Comparison of ENCODE assay signal across 18 mouse cellular contexts in the genomic region with DNA sequence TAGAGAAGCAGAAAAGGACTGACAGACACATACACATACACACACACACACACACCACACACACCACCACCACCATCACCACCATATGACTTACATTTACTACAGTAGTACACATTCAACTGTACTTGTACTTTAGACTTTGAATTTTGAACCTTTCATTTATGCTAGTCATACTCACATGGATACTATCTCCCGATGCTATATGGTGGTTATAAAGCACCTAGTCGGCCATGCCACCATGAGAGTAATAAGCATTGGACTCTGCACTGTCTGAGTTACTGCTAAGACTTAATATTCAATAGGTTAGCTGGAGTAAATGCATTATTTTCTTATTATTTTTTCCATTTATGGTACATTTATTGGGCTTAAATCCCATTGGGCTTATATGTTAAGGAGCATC.
DNase-seq lines count a peak whose midpoint lies in the region; ATAC-seq and TF ChIP-seq lines count a peak whose summit lies in the region.
"Had no signal": no experiment of that assay in that cellular context is flagged by ENCODE, and none has a peak within 500 bp of the region (broad histone marks: within the 10 kb centered on the region; RNA-seq: fewer than 3 reads in every experiment).

No protein-coding gene starts in this region.

- no peak for TF ChIP-seq CTCF in stomach, postnatal 0 days (IDR thresholded peaks at IDR 0.05; ENCODE audit: low read depth)

- H3K36me3 ChIP-seq in hindbrain, embryonic 12.5 days, result no peaks in the 10 kb centered on the region
- H3K36me3 ChIP-seq in hindbrain, embryonic 16.5 days (ENCODE audit: control insufficient read depth, insufficient read depth, low read length), result no peaks in the 10 kb centered on the region
- no peaks in the 10 kb centered on the region for H3K36me3 ChIP-seq in stomach, embryonic 16.5 days (ENCODE audit: control insufficient read depth, insufficient read depth, low read length)
- H3K36me3 ChIP-seq in stomach, postnatal 0 days (ENCODE audit: control insufficient read depth, insufficient read depth, low read length), result no peaks in the 10 kb centered on the region
- H3K36me3 ChIP-seq: heart, embryonic 10.5 days had no signal

- H3K27me3 ChIP-seq in hindbrain, embryonic 12.5 days, result no peaks in the 10 kb centered on the region
- no peaks in the 10 kb centered on the region for H3K27me3 ChIP-seq in hindbrain, embryonic 16.5 days (replicated peaks; ENCODE audit: control insufficient read depth, insufficient read depth, low read length)
- H3K27me3 ChIP-seq in stomach, embryonic 16.5 days (ENCODE audit: control insufficient read depth, insufficient read depth, low read length), result no peaks in the 10 kb centered on the region
- no peaks in the 10 kb centered on the region for H3K27me3 ChIP-seq in stomach, postnatal 0 days (ENCODE audit: control insufficient read depth, insufficient read depth, low read length)

- H3K9me3 ChIP-seq in hindbrain, embryonic 12.5 days (replicated peaks), result no peaks in the 10 kb centered on the region
- H3K9me3 ChIP-seq in hindbrain, embryonic 16.5 days (ENCODE audit: control insufficient read depth, low read length), result no peaks in the 10 kb centered on the region
- H3K9me3 ChIP-seq in stomach, embryonic 16.5 days (replicated peaks; ENCODE audit: control insufficient read depth, low read length), result no peaks in the 10 kb centered on the region
- H3K9me3 ChIP-seq in stomach, postnatal 0 days (ENCODE audit: control insufficient read depth, low read length), result no peaks in the 10 kb centered on the region
- H3K9me3 ChIP-seq: heart, embryonic 10.5 days had no signal

- no peak overlapping the region for H3K9ac ChIP-seq in hindbrain, embryonic 12.5 days
- no peak overlapping the region for H3K9ac ChIP-seq in hindbrain, embryonic 16.5 days (ENCODE audit: low read depth, low read length)
- no peak overlapping the region for H3K9ac ChIP-seq in stomach, embryonic 16.5 days (ENCODE audit: low read length)
- H3K9ac ChIP-seq in stomach, postnatal 0 days (ENCODE audit: low read length), result no peak overlapping the region
- H3K9ac ChIP-seq: forebrain, postnatal 0 days; liver, embryonic 14.5 days had no signal

- H3K27ac ChIP-seq in hindbrain, embryonic 12.5 days, result peak overlapping the region; percentile 69; the same call in 1 of the 2 replicates
- H3K27ac ChIP-seq in hindbrain, embryonic 16.5 days (ENCODE audit: low read depth, low read length), result no peak overlapping the region
- no peak overlapping the region; the same call in 1 of the 2 replicates for H3K27ac ChIP-seq in stomach, embryonic 16.5 days (ENCODE audit: low read length)
- no peak overlapping the region for H3K27ac ChIP-seq in stomach, postnatal 0 days (replicated peaks)
- H3K27ac ChIP-seq: heart, embryonic 10.5 days; liver, embryonic 14.5 days; macrophage had no signal

- H3K4me1 ChIP-seq in hindbrain, embryonic 12.5 days, result peaks cover 12% of the 10 kb centered on the region; the same call in 1 of the 2 replicates
- peaks cover 3% of the 10 kb centered on the region; the same call in 1 of the 2 replicates for H3K4me1 ChIP-seq in hindbrain, embryonic 16.5 days (ENCODE audit: control insufficient read depth, insufficient read depth, low read depth, low read length)
- peaks cover 7% of the 10 kb centered on the region; the same call in 1 of the 2 replicates for H3K4me1 ChIP-seq in stomach, embryonic 16.5 days (ENCODE audit: control insufficient read depth, insufficient read depth, low read length)
- no peaks in the 10 kb centered on the region for H3K4me1 ChIP-seq in stomach, postnatal 0 days (replicated peaks; ENCODE audit: control insufficient read depth, insufficient read depth)

- ATAC-seq in hindbrain, embryonic 12.5 days (ENCODE audit: low FRiP score), result no peak
- ATAC-seq in hindbrain, embryonic 16.5 days, result no peak
- ATAC-seq in stomach, embryonic 16.5 days (ENCODE audit: insufficient read depth, low FRiP score), result peak; percentile 22; the same call in 1 of the 2 replicates
- no peak for ATAC-seq in stomach, postnatal 0 days (ENCODE audit: low FRiP score, low TSS enrichment)
- no peak for ATAC-seq in CD4-positive, CD25-positive, alpha-beta regulatory T cell, adult 4 months

- H3K4me3 ChIP-seq in hindbrain, embryonic 12.5 days, result no peak overlapping the region
- H3K4me3 ChIP-seq in hindbrain, embryonic 16.5 days (ENCODE audit: low read length), result no peak overlapping the region
- H3K4me3 ChIP-seq in stomach, embryonic 16.5 days (replicated peaks; ENCODE audit: low read length), result no peak overlapping the region
- no peak overlapping the region for H3K4me3 ChIP-seq in stomach, postnatal 0 days (ENCODE audit: low read depth, low read length)
- H3K4me3 ChIP-seq: heart, embryonic 10.5 days had no signal

- TF ChIP-seq EP300 in stomach, postnatal 0 days (optimal IDR thresholded peaks at IDR 0.05), result no peak

- no peak overlapping the region for H3K4me2 ChIP-seq in hindbrain, embryonic 12.5 days (replicated peaks)
- H3K4me2 ChIP-seq in hindbrain, embryonic 16.5 days (ENCODE audit: low read length), result no peak overlapping the region
- H3K4me2 ChIP-seq in stomach, embryonic 16.5 days (ENCODE audit: low read depth, low read length), result no peak overlapping the region
- H3K4me2 ChIP-seq in stomach, postnatal 0 days (replicated peaks; ENCODE audit: low read depth), result no peak overlapping the region

- WGBS in hindbrain, embryonic 12.5 days, result 94% methylated on average over 2 of the region's 2 CpGs
- 91% methylated on average over 2 of the region's 2 CpGs for WGBS in hindbrain, embryonic 16.5 days
- WGBS in stomach, embryonic 16.5 days, result 93% methylated on average over 2 of the region's 2 CpGs
- 86% methylated on average over 2 of the region's 2 CpGs for WGBS in stomach, postnatal 0 days
- WGBS in large intestine, adult 2 months, result 36% methylated on average over 2 of the region's 2 CpGs

- DNase-seq in stomach, postnatal 0 days (ENCODE audit: low spot score), result no peak
- DNase-seq in large intestine, adult 2 months (ENCODE audit: low read depth, low spot score), result peak; percentile 25
- DNase-seq in cerebellum, postnatal 14 days, result no peak
- no peak for DNase-seq in frontal cortex, postnatal 14 days (ENCODE audit: low spot score in 2 of 2)
- DNase-seq: cerebellum, postnatal 25 days; gastrocnemius, postnatal 14 days; kidney, adult 18-20 months; kidney, postnatal 25 days; right cerebral cortex, postnatal 25 days; thymus, adult 2 months had no signal
